Mouse (Mus musculus) midbrain, embryonic 11.5 days (tissue): ENCODE measurements around the gene Sp1. TPM values are rescaled to one million over a fixed set of nuclear protein-coding genes. Genes with fewer than 3 reads are reported as not detected.

ENCODE experiments used
- ATAC-seq: fragments of 200-750 bp; cut with Nextera tagmentation; 2 replicates; pipeline ENCODE4 v1.8.0; 2017; ENCODE audit warnings: moderate TSS enrichment, moderate library complexity; ENCODE audit not compliant: low FRiP score
- DNase-seq: peaks from one replicate; pipeline ENCODE4 v3.0.0; 2015; ENCODE audit warnings: low spot score; ENCODE audit errors: missing footprints
- H3K27ac ChIP-seq: fragments of 300-500 bp; sonication (generic); 2 replicates; pipeline ENCODE4 v1.5.1; 2014; ENCODE audit warnings: low read depth, low read length
- H3K27me3 ChIP-seq: fragments of 300-500 bp; sonication (generic); 2 replicates; pipeline ENCODE4 v1.6.1; 2014; ENCODE audit warnings: mild to moderate bottlenecking, low read length, moderate library complexity, mixed read lengths; ENCODE audit not compliant: control insufficient read depth, insufficient read depth
- H3K36me3 ChIP-seq: fragments of 300-500 bp; sonication (generic); 2 replicates; pipeline ENCODE4 v1.6.1; 2014; ENCODE audit warnings: mild to moderate bottlenecking, low read length, moderate library complexity, mixed read lengths; ENCODE audit not compliant: control insufficient read depth, insufficient read depth
- H3K4me1 ChIP-seq: fragments of 300-500 bp; sonication (generic); 2 replicates; pipeline ENCODE4 v1.6.1; 2014; ENCODE audit warnings: low read length; ENCODE audit not compliant: control insufficient read depth, insufficient read depth
- H3K4me2 ChIP-seq: fragments of 300-500 bp; sonication (generic); 2 replicates; pipeline ENCODE4 v1.6.1; 2014; ENCODE audit warnings: mild to moderate bottlenecking, moderate library complexity
- H3K4me3 ChIP-seq: fragments of 300-500 bp; sonication (generic); 2 replicates; pipeline ENCODE4 v1.5.1; 2014; ENCODE audit warnings: low read depth, low read length
- H3K9ac ChIP-seq: fragments of 300-500 bp; sonication (generic); 2 replicates; pipeline ENCODE4 v1.6.1; 2014; ENCODE audit warnings: low read length
- H3K9me3 ChIP-seq: fragments of 300-500 bp; sonication (generic); 2 replicates; pipeline ENCODE4 v1.6.1; 2016; ENCODE audit warnings: low read length; ENCODE audit not compliant: control insufficient read depth
- WGBS: fragments of 180-500 bp; shearing (Covaris S2); extraction: QIAGEN DNeasy Blood & Tissue Kit; methylation state at CpG from one replicate; pipeline ENCODE4 v1.1.7; 2014; 5-methylcytosine and 5-hydroxymethylcytosine counted together
- polyA plus RNA-seq: library from polyadenylated mRNA; unstranded; fragments of >200 nt; fragmentation: Nextera tagmentation; extraction: Ambion mirVana; gene quantifications from 2 replicates; pipeline ENCODE4 v1.2.1, GENCODE M21; 2014

Sp1 gene
- polyA plus RNA-seq, 1 experiment from 2014 or later = 11.2 TPM

DNA sequence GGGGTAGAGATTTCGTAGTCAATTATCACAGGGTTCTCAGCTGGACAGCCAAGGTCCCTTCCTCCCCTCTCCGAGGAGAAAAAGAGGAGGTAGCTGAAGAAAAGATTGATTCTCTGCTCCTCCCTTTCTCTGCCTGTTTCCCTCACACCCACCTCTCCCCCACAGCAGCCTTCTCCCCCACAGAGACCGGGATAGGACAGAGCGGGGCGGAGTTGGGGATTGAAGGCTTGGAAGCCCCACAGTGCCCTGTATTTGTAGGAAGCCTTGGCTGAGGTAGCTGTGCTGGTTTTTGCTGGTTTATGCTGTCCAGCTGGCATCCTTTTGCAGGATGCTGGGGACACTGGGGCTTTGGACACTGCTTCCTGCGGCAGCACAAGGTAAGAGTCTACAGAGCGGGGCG is 39.2 kb downstream of the Sp1 start, which contains the start of gene Amhr2:
TSS of gene Amhr2 (plus strand) at position 222 of the 400 bp plus-strand sequence.
- Histone ChIP-seq H3K36me3 (no peaks in the 10 kb centered on the region), H3K9me3 (no peaks in the 10 kb centered on the region), H3K4me1 (no peaks in the 10 kb centered on the region), H3K4me3 (no peak within 1 kb of the TSS), H3K9ac (no peak within 1 kb of the TSS), H3K27me3 (no peaks in the 10 kb centered on the region), H3K27ac (no peak within 1 kb of the TSS), H3K4me2 (no peak within 1 kb of the TSS)
- ATAC-seq = no peak
- no peak for DNase-seq
- 71% methylated on average over 8 of the region's 8 CpGs for WGBS

DNA sequence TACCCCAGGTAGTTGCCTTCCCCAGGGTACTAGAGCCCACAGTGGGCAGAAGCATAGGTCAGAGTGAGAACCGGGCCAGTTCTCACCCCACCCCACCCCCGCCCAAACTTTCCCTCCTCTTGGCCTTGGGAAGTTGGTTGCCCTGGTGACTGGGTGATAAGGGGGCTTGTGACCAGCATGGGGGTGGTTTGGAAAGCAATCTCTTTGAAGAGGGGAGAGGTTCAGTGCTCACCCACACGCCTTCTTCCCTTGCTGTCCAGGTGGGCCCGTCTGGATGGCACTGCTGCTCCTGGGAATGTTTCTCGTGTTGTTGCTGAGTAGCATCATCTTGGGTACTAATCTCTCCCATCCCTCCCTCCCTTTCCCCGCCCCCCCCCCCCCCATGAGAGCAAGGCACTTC is 40.5 kb downstream of the Sp1 start:
- H3K27me3 ChIP-seq = no peaks in the 10 kb centered on the region
- no peak overlapping the region for H3K9ac ChIP-seq
- H3K27ac ChIP-seq = no peak overlapping the region
- no peaks in the 10 kb centered on the region for H3K9me3 ChIP-seq
- no peaks in the 10 kb centered on the region for H3K36me3 ChIP-seq
- whole genome bisulfite sequencing = 58% methylated on average over 6 of the region's 6 CpGs
- no peaks in the 10 kb centered on the region for H3K4me1 ChIP-seq
- no peak overlapping the region for H3K4me3 ChIP-seq
- no peak overlapping the region for H3K4me2 ChIP-seq
- ATAC-seq = no peak
- DNase-seq = no peak

DNA sequence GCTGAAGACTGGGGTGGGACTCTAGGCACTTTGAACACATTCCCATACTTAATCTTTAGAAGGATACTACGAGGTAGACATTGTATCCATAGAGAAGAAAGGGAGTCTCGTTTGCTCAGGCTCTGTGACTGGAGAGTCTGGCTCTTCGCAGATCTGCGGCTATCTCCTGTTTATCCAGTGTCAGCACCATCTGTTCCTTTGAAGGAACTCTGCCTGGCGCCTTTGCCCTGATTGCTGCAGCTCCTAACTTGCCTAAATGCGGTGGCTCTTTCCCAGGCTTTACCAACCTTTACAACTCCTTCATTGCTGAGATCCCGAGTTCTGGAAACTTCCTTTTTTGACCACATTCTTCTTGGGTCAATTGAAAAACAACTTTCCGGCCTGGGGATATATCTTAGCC is 43.4 kb downstream of the Sp1 start:
- no peaks in the 10 kb centered on the region for H3K9me3 ChIP-seq
- H3K4me2 ChIP-seq = no peak overlapping the region
- no peaks in the 10 kb centered on the region for H3K36me3 ChIP-seq
- no peak for DNase-seq
- no peak overlapping the region for H3K27ac ChIP-seq
- no peak for ATAC-seq
- H3K4me3 ChIP-seq = no peak overlapping the region
- H3K27me3 ChIP-seq = no peaks in the 10 kb centered on the region
- 69% methylated on average over 8 of the region's 8 CpGs for WGBS
- H3K9ac ChIP-seq = no peak overlapping the region
- H3K4me1 ChIP-seq = no peaks in the 10 kb centered on the region

DNA sequence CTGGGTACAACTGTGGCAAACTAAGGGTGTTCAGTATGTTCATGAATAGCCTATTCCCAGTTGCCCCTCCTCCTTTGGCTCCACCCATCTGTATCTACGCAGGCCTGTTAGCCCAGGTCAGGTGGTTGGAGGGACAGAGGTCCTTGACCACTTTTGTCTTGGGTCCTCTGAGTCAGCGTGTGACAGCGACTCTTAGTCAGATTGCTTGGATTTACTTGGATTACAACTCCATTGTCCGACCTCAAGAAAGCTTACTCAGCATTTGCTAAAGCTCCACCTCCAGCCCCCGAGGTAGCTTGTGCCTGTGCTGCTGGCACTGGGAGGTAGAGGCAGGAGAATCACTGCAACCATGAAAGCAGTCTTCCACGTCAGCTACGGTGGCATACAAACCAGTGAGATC is 45.0 kb downstream of the Sp1 start:
- Histone ChIP-seq H3K27ac (no peak overlapping the region), H3K36me3 (no peaks in the 10 kb centered on the region), H3K9ac (no peak overlapping the region), H3K27me3 (no peaks in the 10 kb centered on the region), H3K4me1 (no peaks in the 10 kb centered on the region), H3K4me2 (no peak overlapping the region), H3K9me3 (no peaks in the 10 kb centered on the region), H3K4me3 (no peak overlapping the region)
- 27% methylated on average over 7 of the region's 7 CpGs for WGBS
- DNase-seq = no peak
- no peak for ATAC-seq

DNA sequence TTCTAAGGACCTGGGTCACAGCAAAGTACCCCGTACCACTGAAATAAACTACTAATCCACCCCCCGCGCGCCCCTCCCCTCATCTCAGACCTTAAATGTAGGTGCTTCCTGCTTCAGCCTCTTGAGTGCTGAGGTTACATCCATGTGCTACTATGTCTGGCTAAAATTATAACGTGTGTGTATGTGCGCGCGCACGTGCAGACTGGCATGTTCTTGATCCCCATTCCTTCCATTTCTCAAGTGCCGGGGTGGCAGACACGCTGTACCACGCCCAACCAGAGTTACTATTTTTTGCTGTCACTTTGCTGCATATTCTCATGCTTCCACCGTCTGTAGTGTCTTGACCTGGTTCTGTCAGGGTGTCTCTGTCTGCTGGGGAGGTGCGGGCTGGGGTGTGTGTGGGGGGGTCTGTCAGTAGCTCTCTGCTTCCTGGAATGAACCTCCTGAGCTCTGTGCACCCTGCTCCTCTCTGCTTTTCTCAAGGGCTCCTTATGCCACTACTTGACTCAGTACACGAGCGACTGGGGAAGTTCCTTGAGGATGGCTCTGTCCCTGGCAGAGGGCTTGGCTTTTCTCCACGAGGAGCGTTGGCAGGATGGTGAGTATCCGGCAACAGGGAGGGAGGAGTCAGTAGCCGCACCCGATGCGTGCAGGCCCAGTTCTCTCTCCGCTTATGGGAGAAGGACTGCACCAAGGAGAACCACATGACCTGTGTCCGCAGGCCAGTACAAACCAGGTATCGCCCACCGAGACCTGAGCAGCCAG is 45.9 kb downstream of the Sp1 start:
- Histone ChIP-seq H3K27ac (no peak overlapping the region), H3K9ac (no peak overlapping the region), H3K4me3 (no peak overlapping the region), H3K9me3 (no peaks in the 10 kb centered on the region), H3K4me1 (no peaks in the 10 kb centered on the region), H3K27me3 (no peaks in the 10 kb centered on the region), H3K4me2 (no peak overlapping the region), H3K36me3 (no peaks in the 10 kb centered on the region)
- DNase-seq (no peak), ATAC-seq (no peak)
- 84% methylated on average over 26 of the region's 26 CpGs for WGBS

DNA sequence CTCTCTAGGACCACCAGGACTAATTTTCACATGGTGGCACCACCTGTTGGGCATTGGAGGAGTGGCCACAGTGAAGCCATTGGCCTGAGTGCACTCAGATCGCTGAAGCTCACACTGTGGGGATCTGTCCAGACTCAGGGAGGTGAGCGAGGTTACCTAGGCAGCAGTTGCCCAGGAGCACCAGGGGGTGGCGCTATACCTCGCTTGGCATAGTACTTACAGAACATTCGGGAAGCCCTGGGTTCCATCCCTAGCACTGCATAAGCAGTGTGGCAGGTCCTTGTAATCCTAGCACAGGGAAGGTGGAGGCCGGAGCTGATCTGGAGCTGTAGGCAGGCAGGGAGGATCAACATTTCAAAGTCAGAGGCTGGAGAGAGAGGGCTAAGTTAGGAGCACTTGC is 50.0 kb downstream of the Sp1 start:
- Histone ChIP-seq H3K4me1 (peaks cover 6% of the 10 kb centered on the region; the same call in 1 of the 2 replicates), H3K27me3 (no peaks in the 10 kb centered on the region), H3K4me3 (no peak overlapping the region), H3K36me3 (no peaks in the 10 kb centered on the region), H3K4me2 (no peak overlapping the region), H3K9ac (no peak overlapping the region), H3K27ac (no peak overlapping the region), H3K9me3 (no peaks in the 10 kb centered on the region)
- no peak for DNase-seq
- ATAC-seq = no peak
- 37% methylated on average over 6 of the region's 6 CpGs for WGBS

DNA sequence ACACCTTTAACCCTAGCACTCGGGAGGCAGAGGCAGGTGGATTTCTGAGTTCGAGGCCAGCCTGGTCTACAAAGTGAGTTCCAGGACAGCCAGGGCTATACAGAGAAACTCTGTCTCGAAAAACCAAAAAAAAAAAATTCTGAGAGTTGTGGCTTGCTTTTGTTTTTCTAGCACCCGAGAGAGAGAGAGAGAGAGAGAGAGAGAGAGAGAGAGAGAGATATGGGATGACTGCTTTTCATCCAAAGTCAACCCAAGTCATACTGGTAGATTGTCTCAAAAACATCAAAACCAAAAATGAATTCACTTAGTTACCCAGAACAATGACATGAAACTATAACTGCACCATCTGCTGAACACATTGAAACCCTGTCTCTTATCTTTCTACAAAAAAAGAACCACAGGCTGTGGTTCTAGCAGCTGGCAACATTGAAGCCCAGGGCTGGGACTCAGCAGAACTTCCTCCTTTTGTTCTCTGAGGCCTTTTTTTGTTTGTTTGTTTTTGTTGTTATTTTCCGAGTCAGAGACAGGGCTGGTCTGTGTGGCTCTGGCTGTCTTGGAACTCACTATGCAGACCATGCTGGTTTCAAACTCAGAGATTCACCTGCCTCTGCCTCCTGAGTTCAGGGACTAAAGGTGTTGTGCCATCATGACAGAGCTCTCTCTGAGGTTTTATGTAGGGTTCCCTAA is 52.2 kb downstream of the Sp1 start:
- DNase-seq = no peak
- Histone ChIP-seq H3K9me3 (no peaks in the 10 kb centered on the region), H3K27me3 (no peaks in the 10 kb centered on the region), H3K4me2 (peak overlapping the region; percentile 52), H3K4me3 (peak overlapping the region; percentile 39; the same call in 1 of the 2 replicates), H3K36me3 (no peaks in the 10 kb centered on the region), H3K4me1 (peaks cover 6% of the 10 kb centered on the region; the same call in 1 of the 2 replicates), H3K9ac (peak overlapping the region; percentile 59; the same call in 1 of the 2 replicates), H3K27ac (no peak overlapping the region)
- 75% methylated on average over 5 of the region's 5 CpGs for WGBS
- no peak for ATAC-seq

DNA sequence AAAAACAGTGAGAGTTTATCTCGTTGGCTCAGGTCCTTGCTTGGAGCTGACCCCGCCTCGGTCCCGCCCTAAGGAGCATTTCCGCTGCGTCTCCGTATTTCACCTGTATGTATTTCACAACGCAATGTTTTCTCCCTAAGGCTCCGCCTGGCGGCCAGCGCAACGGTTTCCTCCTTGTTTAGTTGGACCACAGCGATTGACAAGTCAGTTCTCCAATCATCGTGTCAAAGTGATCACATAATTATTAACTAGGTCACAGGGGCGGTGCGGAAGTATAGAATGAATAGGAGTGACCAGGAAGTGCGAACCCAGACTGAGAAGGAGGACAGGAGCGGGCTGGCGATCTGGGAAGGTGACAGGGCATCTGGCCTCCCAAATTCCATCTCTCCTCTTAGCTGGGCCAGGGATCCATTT is 53.0 kb downstream of the Sp1 start, which contains the start of gene Prr13:
TSS of gene Prr13 (plus strand) at position 125 of the 414 bp plus-strand sequence.
- Histone ChIP-seq H3K9ac (peak within 1 kb of the TSS; percentile 59), H3K4me2 (peak within 1 kb of the TSS; percentile 52), H3K36me3 (no peaks in the 10 kb centered on the region), H3K4me3 (peak within 1 kb of the TSS; percentile 39), H3K27ac (no peak within 1 kb of the TSS; the same call in 1 of the 2 replicates), H3K4me1 (peaks cover 6% of the 10 kb centered on the region; the same call in 1 of the 2 replicates), H3K9me3 (no peaks in the 10 kb centered on the region), H3K27me3 (no peaks in the 10 kb centered on the region)
- DNase-seq (peak; percentile 98), ATAC-seq (peak; percentile 88)
- under 1% methylated on average over 19 of the region's 19 CpGs for WGBS

DNA sequence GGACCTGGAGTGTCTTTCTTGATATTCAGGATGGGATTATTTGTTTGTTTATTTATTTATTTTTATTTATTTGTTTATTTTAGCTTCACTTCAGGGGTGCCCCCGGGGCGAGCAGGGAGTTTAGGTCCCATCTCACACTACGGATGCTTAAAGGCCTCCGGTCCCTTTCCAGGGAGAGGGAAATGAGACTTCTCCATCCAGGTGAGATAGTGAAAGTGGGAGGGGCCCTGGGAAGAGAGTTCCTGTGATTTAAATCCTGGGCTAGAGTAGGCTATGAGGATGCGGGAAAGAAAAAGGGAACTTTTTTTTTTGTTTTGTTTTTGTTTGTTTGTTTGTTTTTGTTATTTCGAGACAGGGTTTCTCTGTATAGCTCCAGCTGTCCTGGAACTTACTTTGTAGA is 53.4 kb downstream of the Sp1 start:
- H3K9ac ChIP-seq = peak overlapping the region; percentile 59
- H3K27me3 ChIP-seq = no peaks in the 10 kb centered on the region
- H3K27ac ChIP-seq = no peak overlapping the region
- H3K36me3 ChIP-seq = no peaks in the 10 kb centered on the region
- DNase-seq = no peak
- H3K4me1 ChIP-seq = peaks cover 6% of the 10 kb centered on the region; the same call in 1 of the 2 replicates
- H3K9me3 ChIP-seq = no peaks in the 10 kb centered on the region
- WGBS = 33% methylated on average over 6 of the region's 6 CpGs
- H3K4me2 ChIP-seq = peak overlapping the region; percentile 52
- ATAC-seq = no peak
- H3K4me3 ChIP-seq = peak overlapping the region; percentile 39
